Mouse (Mus musculus) heart, postnatal 25 days (tissue): ENCODE results near the gene Psmd3. TPM values are rescaled to one million over a fixed set of nuclear protein-coding genes. Genes with fewer than 3 reads are reported as not detected.
"Not testable (repeated sequence)": the region's sequence is repeated elsewhere in the genome, so short reads cannot be mapped to it uniquely, and the experiment has no call there.

Experiments
- DNase-seq: peaks from one replicate; pipeline ENCODE4 v3.0.0; 2022; ENCODE audit warnings: low spot score
- intact Hi-C: fragments of 180-260 bp; cut with DNase I; formaldehyde crosslinking; loops from one replicate; pipeline ENCODE4 v1.15.1; 2025
- total RNA-seq, 2 experiments: library from RNA; stranded (reverse); gene quantifications; 2 replicates each; pipeline ENCODE4 v1.2.3; 2021

Gene Psmd3
- total RNA-seq, 2 experiments from 2014 or later = 98.7 to 104 TPM

DNA sequence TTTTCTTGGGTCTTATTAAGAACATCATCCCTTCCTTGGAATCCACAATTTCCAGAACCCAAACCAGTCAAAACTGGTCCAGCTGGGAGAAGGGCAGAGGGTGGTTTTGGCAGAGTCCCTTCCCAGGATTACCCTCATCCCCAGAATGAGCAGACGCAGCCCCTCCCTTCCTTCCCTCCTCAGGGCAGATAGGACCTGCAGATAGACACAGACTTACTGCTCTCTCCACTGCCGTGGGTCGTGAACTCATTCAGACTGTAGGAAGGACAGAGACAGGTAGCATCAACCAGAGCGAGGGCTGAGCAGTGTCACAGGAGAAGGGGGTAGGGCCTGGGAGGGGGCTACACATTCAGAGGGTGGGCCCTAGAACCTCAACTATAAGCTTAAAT, 28.7 kb downstream of the Psmd3 start:
- intact Hi-C loops = loop anchor here (2.0 kb wide), 1 partner anchor 78 kb away; no protein-coding TSS in a partner anchor
- no peak for DNase-seq

DNA sequence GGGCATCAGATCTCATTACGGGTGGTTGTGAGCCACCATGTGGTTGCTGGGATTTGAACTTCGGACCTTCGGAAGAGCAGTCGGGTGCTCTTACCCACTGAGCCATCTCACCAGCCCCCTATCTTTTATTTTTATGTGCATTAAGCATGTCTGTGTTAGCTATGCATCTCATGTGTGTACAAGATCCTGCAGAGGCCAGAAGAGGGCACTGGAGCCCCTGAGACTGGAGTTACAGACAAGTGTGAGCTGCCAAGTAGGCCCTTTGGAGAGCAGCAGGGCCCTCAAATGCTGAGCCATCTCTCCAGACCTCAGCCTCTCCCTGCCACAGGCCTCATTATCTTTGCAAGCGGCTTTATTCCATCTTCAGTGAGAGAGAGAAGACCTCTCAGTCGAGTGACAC, 29.7 kb downstream of the Psmd3 start:
- intact Hi-C loops = loop anchor here (2.0 kb wide), 1 partner anchor 45 kb away; no protein-coding TSS in a partner anchor
- DNase-seq = not testable (repeated sequence)

DNA sequence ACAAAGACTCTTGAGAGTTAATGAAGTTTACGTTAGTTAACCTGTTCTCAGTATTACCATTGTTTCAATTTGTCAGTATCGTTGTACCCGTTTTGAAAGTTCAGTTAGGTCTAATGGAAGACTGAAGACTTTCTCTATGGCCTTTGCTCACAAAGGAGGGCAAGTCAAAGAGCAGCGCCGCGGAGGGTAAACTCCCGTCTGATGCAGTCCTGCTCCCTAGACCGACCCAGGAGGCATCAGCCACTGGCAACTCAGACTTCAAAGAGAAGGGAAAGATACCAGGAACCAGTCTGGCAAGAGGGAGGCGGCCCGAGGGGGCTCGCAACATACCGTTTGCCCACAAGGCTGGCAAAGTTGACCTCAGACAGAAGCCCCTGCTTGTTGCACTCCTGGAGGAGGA, 31.3 kb downstream of the Psmd3 start:
- no peak for DNase-seq

DNA sequence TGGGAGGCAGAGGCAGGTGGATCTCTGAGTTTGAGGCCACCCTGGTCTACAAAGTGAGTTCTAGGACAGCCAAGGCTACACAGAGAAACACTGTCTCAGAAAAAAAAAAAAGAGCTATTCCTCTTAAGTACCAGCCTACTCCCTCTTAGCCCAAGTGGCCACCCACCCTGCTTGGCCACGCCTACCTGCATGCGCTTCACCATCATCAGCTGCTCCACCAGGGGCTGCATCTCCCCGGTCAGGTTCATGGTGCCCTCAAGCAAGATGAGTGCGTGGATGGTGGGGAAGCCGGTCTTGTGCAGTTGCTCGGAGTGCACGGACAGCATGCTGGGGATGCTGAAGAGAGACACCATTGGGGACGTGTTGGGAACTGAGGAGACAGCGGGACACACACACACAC, 33.6 kb downstream of the Psmd3 start:
- DNase-seq = no peak
- intact Hi-C loops = no loop called here

More for the DNA sequence above, 31.3 kb downstream of the Psmd3 start:
- intact Hi-C loops = loop anchor here (2.0 kb wide), 1 partner anchor 43 kb away; no protein-coding TSS in a partner anchor

DNA sequence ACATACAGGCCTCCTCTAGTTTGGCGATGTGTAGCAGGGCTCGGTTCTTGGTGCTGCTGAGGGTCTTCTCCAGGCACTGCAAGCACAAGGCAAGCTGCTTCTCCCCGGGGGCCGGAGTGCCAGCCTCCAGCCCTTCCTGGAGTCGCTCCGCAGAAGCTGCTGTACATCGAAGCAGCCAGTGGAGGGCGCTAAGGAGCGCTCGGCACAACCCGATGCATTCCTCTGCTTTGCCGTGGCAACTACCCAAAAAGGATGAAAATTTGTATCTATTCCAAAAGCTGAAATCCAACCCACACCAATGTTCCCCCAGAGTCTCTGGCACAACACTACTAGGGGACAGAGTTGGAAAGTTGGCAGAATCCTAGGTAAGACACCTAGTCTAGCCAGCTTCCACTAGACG, 35.5 kb downstream of the Psmd3 start:
- intact Hi-C loops = no loop called here
- DNase-seq = no peak

DNA sequence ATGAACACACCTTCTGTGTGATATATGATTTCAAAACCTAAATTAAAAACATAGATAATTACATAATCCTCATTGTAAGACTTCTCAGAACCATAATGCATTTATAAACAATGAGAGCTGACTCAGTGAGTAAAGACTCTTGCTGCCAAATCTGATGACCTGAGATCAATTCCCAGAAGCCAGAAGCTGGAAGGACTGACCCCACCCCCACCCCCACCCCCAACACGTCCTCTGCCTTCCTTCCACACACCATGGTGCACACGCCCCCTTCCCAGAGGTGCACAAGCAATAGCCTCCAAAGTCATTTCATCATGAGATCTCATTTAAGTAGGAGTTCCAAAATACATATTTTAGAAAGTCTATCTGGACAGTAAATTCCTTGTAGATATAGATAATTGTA, 38.4 kb downstream of the Psmd3 start:
- intact Hi-C loops = loop anchor here (5.0 kb wide), 1 partner anchor 52 kb away; no protein-coding TSS in a partner anchor

DNA sequence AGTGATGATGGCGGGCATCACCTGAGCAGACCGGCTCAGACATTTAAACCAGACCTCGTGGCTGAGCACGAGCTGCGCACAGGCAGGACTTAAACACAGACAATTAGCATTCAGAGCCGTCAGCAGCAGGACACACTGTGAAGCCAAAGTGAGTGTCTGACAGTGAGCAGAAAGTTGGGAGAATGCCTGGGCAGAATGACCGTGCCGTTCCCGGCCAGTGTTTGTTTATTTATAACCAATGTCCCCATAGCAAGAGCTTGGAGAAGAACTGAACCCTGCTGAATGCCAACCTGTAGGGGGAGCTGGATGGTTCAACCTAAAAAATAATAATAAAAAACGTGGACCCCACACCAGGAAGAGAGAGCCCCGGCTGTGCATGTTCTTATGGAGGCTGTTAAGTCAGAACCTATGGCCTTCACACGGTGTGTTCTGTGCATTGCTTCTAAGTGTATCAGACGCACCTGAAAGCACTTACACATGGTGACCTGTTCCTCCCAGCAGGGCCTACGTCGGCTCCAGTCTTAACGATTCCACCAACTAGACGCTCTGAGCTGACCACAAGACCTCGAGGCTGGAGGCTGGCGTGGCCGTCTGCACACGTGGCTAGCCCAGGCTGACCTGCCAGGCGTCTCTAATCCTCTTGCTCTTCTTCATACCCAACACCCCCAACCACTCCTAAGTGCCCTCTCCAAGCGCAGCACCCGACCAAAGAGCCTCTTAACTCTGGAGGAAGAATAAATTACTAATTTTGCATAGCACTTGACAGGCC, 39.3 kb downstream of the Psmd3 start:
- DNase-seq = peak; percentile 80
- intact Hi-C loops = loop anchor here (5.0 kb wide), 1 partner anchor 51 kb away; no protein-coding TSS in a partner anchor

More for the DNA sequence above, 38.4 kb downstream of the Psmd3 start:
- DNase-seq = no peak

DNA sequence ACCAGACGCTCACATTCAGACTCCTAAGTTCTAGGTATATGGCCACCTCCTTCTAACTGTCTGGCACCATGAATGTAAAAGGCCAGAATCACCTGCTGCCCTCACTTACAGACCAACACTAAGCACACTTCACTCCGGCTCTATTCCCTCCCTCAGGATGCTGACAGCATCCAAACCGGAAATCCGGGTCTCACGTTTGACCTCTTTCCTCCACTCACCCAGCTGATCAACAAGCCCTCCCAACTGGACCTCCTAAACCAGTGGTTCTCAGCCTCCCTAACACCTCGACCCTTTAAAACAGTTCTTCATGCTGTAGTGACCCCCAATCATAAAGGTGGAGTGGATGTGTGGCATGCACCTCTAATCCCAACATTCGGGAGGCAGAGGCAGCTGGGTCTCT, 40.7 kb downstream of the Psmd3 start:
- intact Hi-C loops = loop anchor here (5.0 kb wide), 1 partner anchor 49 kb away; no protein-coding TSS in a partner anchor
- DNase-seq = no peak

DNA sequence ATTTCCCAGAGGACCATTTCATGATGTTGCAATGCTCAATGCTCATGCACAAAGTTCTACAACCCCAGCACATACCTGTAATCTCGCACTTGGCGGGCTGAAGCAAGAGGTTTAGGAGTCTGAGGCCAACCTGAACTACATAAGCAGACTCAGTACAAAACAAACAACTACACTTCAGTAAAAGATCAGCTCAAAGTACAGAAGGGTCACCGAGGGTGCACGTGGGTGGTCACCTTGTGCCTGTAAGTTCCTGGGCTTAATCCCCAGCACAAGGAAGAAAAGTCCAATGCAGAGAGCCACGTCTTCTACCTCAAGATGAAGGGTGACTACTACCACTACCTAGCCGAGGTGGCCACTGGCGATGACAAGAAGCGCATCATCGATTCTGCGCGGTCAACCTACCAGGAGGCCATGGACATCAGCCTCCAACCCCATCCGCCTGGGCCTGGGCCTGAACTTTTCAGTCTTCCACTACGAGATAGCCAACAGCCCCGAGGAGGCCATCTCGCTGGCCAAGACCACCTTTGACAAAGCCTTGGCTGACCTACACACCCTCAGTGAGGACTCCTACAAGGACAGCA, 43.7 kb downstream of the Psmd3 start:
- intact Hi-C loops = loop anchor here (2.0 kb wide), 1 partner anchor 13 kb away; no protein-coding TSS in a partner anchor
- DNase-seq = no peak

DNA sequence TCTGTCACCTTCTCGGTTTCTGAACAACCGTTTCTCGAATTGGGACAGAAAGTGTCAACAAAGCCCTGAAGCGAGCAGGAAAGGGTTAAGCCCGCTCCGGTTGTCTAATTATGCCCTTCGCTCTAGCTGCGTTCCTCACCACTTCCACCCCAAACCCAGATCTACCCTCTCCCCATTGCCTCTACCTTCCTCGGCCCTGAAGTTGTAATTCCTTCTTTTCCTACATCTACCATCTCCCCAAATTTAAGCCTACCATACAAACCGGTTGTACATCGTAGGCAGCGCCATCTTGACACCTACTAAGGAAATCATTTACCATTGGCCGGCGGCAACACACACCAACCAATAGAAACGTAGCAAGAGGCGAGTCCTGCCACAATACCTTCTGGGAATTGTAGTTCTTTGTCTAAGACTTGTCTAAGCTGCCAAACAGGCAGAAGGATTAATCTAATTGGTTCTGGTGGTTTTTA, 46.8 kb downstream of the Psmd3 start, which contains the start of gene Med24:
Gene Med24 (minus strand): TSS at position 317 of the 470 bp plus-strand sequence.
- intact Hi-C loops = no loop called here
- peak; percentile 83 for DNase-seq

DNA sequence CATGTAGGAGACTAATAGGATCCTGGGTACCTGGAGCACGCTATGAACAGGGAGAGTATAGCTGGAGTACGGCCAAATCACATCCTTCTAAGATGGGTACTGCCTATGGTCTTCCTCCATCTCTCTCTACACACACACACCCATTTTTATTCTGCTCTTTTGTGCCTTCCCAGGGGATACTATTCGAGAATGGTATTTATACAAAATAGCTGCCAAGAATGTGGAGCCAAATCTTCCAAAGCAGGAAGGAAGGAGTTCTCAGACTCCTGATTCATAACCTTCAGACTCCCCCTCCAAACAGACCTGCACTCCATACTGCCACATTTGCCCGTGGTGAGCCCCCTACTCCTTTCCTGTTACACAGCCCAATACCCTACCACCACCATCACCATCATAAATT, 48.4 kb downstream of the Psmd3 start:
- DNase-seq = no peak
- intact Hi-C loops = no loop called here

DNA sequence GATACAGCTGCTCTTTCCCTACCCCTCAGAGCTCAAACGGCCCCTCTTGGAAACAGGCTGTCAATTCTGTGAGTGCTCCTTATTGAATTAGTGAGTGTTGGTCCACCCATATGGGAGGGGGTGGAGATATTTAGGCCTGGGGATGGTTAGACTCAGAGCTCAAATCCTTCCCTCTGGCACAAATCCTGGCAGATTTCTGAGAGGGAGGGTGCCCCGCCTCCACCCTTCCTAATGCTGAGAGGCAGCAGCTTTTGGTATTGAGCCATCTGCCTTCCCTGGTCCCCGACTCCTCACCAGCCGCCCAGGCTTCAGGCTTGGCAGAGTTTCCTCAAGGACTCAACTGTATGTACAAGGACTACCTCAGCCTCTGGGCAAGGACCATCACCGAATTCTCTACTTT, 48.8 kb downstream of the Psmd3 start:
- intact Hi-C loops = no loop called here
- no peak for DNase-seq

DNA sequence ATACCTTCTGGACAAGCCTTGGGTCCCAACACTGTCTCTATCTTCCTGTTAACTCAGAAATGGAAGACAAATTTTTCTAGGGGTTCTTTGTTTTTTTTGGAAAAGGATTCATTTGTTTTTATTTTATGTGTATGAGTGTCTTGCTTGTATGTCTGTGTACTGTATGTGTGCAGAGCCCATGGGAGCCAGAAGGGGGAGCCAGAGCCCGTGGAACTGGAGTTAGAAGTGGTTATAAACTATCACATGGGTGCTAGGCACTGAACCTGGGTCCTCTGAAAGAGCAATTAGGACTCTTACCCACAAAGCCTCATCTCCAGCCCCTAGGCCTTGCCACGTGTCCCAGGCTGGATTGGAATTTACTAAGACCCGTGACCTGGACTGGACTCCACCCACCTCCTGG, 51.7 kb downstream of the Psmd3 start:
- DNase-seq = no peak
- intact Hi-C loops = no loop called here

DNA sequence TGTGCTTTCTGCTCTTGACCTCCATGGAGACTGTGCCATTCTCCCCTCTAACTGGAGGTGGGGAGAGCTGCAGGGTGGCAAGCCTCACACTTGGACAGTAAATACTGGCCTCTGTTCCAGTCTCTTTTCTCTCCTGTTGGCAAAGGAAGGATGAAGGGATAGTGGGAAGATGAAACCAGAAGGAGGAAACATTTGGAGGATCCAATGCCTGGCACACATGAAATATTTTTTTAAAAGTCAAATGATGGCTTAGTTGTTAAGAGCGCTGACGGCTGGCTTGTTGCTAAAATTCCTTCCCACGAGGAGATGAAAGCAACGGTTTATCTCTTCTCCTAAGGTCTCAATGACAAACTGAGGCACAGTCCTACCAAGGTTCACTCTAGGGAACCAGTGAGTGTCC, 52.8 kb downstream of the Psmd3 start:
- DNase-seq = no peak
- intact Hi-C loops = no loop called here

DNA sequence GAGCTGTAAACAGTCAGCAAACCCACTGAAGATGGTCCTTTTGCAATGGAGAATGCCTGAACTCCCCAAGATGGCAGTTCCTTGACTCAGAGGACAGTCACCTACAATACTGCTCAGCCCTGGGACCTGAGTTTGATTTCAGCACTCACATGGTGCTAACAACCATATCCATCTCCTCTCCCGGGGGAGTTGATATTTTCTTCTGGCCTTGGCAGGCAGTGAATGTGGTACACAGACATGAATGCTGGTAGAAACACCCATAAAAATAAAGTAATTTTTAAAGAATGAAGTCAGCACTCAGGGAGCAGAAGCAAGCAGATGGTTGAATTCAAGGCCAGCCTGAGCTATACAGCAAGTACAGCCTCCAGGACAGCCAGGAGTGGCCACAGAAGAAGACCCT, 53.8 kb downstream of the Psmd3 start:
- DNase-seq = no peak
- intact Hi-C loops = no loop called here

DNA sequence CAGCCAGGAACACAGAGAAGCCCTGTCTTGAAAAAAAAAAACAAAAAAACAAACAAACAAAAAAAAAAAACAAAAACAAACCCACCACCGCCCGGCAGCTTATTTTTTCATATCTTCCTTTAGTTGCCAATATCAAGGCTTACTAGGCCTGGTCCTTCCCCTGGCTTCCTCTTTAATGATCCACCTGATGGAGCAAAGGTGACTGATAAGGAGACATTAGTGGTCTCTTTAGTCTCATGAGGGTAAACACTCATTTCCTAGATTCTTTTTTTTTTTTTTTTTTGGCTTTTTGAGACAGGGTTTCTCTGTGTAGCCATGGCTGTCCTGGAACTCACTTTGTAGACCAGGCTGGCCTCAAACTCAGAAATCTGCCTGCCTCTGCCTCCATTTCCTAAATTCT, 54.9 kb downstream of the Psmd3 start:
- DNase-seq, intact Hi-C loops: not testable (repeated sequence)

DNA sequence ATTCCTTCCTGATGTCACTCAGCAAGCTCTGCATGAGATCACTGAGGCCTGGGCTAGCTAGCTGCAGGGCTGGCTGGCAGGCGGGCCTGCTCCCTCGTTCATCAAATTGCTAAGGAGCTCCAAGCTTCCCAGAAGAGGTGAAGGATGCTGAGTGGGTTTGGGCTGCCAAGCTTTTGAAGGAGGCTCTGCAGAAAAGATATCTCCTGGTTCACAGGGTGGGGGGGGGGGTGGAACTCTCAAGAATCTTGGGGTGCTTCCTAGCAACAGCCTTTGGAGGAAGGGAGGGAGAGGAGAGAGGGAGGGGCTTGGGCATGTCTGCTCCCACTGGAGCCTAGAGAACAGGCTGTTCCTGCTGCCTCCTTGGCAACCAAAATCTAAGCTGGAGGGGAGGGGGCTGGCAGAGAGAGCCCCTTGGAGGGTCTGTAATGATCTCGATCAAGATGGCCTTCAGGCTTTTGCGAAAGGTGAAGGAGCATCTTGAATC, 56.1 kb downstream of the Psmd3 start:
- intact Hi-C loops = loop anchor here (2.0 kb wide), 1 partner anchor 14 kb away; no protein-coding TSS in a partner anchor
- no peak for DNase-seq

DNA sequence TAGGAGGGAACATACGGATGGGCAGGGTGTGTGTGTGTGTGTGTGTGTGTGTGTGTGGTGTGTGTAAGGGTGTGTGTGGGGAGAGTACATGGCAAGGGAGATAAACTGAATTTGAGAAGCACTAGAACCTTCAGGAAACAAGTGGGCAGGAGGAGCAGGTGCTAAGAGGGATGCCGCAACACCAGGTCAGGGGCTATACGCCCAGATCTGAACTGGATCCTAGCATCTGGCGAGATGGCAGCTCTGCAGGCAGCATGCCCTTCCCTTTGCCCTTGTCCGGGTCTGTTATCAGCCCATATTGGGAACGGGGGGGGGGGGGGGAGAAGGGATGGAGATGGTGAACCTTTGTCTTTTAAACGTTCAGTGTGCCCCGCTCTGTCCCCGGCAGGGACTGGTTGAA, 56.6 kb downstream of the Psmd3 start:
- intact Hi-C loops = loop anchor here (2.0 kb wide), 1 partner anchor 14 kb away; no protein-coding TSS in a partner anchor
- no peak for DNase-seq

DNA sequence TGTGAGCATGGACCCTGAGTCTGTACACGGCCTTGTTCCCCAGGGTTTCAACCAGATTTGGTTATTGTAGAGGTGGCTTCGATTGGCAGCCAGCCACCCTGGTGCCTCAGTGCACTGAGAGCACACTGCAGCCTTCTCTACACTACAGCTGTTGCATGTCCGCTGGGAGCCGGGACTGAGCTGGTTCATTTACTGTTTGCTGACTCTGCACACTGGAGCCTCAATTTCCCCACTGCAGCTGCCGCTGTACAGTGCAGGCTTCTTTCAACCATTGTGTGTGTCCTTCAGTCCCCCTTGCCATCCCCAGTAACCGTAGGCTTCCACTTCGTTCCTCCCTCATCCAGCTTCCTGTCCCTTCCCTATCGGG, 57.7 kb downstream of the Psmd3 start:
- intact Hi-C loops = no loop called here
- DNase-seq = no peak

DNA sequence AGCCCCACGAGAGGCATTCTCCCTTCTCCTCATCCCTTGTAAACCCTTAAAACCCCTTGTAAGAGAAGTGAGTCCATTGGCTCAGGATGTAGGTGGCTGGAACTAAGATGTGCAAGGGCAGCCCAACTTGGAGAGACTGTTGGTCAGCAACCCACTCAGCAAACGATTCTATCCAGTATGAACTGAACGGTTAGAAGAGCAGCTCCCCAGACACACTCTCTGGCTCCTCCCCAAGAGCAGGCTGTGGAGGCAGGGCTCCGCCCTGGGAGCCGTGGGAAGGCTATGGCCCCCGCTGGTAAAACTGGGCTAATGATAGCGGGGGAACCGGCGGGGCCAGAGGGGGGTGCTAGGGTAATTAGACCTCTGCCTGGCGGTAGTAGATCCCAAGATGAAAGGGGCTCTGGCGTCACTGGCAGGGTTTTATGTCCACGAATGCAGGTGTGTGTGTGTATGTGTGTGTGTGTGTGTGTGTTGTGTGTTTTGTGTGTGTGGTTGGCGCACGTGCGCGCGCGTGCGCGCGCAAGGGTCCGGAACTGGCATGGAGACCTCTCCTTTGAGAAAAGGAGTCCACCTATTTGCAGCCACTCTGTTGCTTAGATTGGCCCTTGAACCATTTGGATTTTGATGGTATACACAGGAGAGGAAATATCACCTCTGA, 58.2 kb downstream of the Psmd3 start, which contains the start of gene Thra:
Gene Thra (plus strand): TSS at position 246 of the 658 bp plus-strand sequence.
- DNase-seq = peak; percentile 74
- intact Hi-C loops = loop anchor here (1.0 kb wide), 1 partner anchor 47 kb away; no protein-coding TSS in a partner anchor
